Comparison of ENCODE assay signal across 28 mouse cellular contexts in the genomic region with DNA sequence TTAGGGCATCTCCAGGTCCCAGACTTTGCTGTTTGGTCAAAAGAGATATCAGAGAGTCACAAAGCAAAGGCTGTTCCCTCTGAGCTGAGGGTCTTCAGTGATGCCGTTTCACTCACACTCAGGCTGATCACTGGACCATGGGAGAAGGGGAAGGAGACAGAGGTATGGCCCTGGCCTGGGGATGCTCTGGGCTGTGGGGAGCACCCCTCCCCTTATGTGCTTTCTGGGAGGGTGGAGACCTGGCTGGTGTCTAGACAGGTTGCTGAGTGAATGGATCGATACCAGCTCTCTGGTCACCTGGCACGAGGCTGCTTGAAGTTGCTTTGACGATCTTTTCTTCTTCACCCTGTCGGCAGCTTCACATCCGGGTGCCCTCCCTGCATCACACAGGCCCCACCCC.
"Had no signal": no experiment of that assay in that cellular context is flagged by ENCODE, and none has a peak within 500 bp of the region (broad histone marks: within the 10 kb centered on the region; RNA-seq: fewer than 3 reads in every experiment).

No protein-coding gene starts in this region.

- H3K4me2 ChIP-seq: embryonic facial prominence, embryonic 12.5 days; embryonic facial prominence, embryonic 13.5 days; embryonic facial prominence, embryonic 15.5 days; forebrain, embryonic 12.5 days; forebrain, embryonic 13.5 days; forebrain, embryonic 15.5 days had no signal

- H3K27ac ChIP-seq: embryonic facial prominence, embryonic 10.5 days; embryonic facial prominence, embryonic 12.5 days; embryonic facial prominence, embryonic 13.5 days; embryonic facial prominence, embryonic 15.5 days; forebrain, embryonic 10.5 days; forebrain, embryonic 12.5 days; forebrain, embryonic 13.5 days; forebrain, embryonic 15.5 days; heart, adult 2 months had no signal

- H3K9ac ChIP-seq: embryonic facial prominence, embryonic 12.5 days; embryonic facial prominence, embryonic 13.5 days; embryonic facial prominence, embryonic 15.5 days; forebrain, embryonic 12.5 days; forebrain, embryonic 13.5 days; forebrain, embryonic 15.5 days; forebrain, postnatal 0 days had no signal

- H3K27me3 ChIP-seq: embryonic facial prominence, embryonic 12.5 days; embryonic facial prominence, embryonic 15.5 days; forebrain, embryonic 15.5 days had no signal

- H3K36me3 ChIP-seq: embryonic facial prominence, embryonic 10.5 days; embryonic facial prominence, embryonic 12.5 days; embryonic facial prominence, embryonic 13.5 days; embryonic facial prominence, embryonic 15.5 days; forebrain, embryonic 10.5 days; forebrain, embryonic 12.5 days; forebrain, embryonic 15.5 days had no signal

- H3K9me3 ChIP-seq: embryonic facial prominence, embryonic 10.5 days; embryonic facial prominence, embryonic 12.5 days; embryonic facial prominence, embryonic 13.5 days; embryonic facial prominence, embryonic 15.5 days; forebrain, embryonic 10.5 days; forebrain, embryonic 12.5 days; forebrain, embryonic 13.5 days; forebrain, embryonic 15.5 days had no signal

- H3K4me3 ChIP-seq: embryonic facial prominence, embryonic 10.5 days; embryonic facial prominence, embryonic 12.5 days; embryonic facial prominence, embryonic 13.5 days; embryonic facial prominence, embryonic 15.5 days; erythroblast, embryonic 14.5 days; forebrain, embryonic 10.5 days; forebrain, embryonic 12.5 days; forebrain, embryonic 13.5 days; forebrain, embryonic 15.5 days; gastrocnemius, adult 2 months; heart, adult 2 months had no signal

- ATAC-seq: forebrain, embryonic 13.5 days; forebrain, embryonic 14.5 days; forebrain, embryonic 15.5 days; forebrain, embryonic 16.5 days; forebrain, postnatal 0 days had no signal

- H3K4me1 ChIP-seq: forebrain, embryonic 13.5 days; forebrain, embryonic 15.5 days had no signal

- DNase-seq: cerebellum, adult 2 months; cerebellum, adult 8-10 months; cerebellum, adult 9-10 months; cerebellum, adult 9-11 months; cerebellum, postnatal 10 days; cerebellum, postnatal 14 days; cerebellum, postnatal 25 days; cerebellum, postnatal 36 days; embryo, embryonic 11 days; forebrain, postnatal 0 days; gastrocnemius, adult 2 months; gastrocnemius, postnatal 10 days; gastrocnemius, postnatal 14 days; gastrocnemius, postnatal 25 days; gastrocnemius, postnatal 36 days; heart, adult 18-20 months; heart, adult 2 months had no signal
